Mouse (Mus musculus) layer of hippocampus, postnatal 10 days (tissue): ENCODE measurements at regions not wholly inside any gene's neighbourhood (a gene's known extent, or its start where the extent isn't known, plus 50 kb on each side); places are given as distances from the start of the nearest gene placed in this dataset.

Experiments used
- DNase-seq, 2 experiments: peaks; one replicate each; pipeline ENCODE4 v3.0.0; 2021; ENCODE audit warnings: low spot score in 2 of 2

DNA sequence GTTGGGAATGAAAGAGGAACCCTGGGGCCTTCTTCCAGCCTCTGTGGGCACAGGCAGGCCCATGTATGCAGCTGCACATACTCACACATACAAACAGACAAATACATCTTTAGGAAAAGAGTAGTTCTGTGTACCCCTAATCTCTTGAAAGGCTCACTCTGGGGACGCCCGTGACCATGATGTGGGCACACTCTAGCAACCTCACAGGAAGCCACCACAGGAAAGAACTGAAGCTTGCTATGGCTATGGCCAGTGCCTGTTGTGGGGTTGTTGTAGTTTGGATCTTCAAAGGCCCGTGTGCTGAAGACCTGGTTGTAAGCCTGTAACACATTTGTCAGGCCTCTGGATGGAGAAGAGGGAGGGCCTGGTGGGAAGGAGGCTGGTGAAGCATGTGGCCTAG, 175.4 kb upstream of the Prok2 start:
- DNase-seq, result no peak

GRCm38 (mm10) chr6:99901146-99901545, 175.0 kb upstream of the Prok2 start:
- no peak for DNase-seq

- no peak for DNase-seq
These were observed 173.5 kb upstream of the Prok2 start for GRCm38 (mm10) chr6:99899704-99900103.

DNA sequence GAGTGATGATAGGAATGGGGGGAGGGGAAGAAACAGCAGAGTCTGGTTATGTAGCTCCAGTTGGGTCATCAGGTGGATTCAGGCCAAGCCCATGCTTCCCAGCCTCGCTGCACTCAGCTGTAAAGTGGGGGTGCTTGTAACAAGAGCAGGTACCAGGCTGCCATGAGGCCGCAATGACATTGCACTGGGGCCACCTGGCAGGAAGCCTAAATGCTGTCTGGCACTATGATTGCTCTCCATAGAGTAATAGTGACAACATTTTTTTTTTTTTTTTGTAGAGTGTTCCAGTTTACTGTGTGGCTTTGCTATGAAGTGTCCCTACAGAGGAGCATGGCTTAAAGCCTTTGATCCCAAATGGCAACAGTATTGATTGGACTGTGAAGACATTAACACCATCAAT, 171.9 kb upstream of the Prok2 start:
- no peak for DNase-seq

DNA sequence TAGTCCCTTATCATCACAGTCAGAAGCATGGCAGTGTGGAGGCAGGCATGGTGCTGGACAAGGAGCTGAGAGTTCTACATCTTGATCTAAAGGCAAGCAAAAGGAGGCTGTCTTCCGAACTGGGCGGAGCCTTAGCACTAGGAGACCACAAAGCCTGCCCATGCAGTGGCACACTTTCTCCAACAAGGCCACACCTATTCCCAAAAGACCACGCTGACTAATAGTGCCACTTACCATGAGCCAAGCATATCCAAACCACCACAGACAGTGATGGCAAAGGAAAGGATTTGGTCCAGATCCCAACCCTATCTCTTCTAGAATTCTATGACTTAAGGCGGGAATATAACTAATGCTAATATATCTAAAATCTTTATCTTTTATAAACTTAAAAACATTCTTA, 169.4 kb upstream of the Prok2 start:
- no peak for DNase-seq

- DNase-seq, result no peak
These were observed 167.7 kb upstream of the Prok2 start for GRCm38 (mm10) chr6:99893936-99894335.

GRCm38 (mm10) chr6:99892204-99892603, 166.0 kb upstream of the Prok2 start:
- DNase-seq, result no peak

DNA sequence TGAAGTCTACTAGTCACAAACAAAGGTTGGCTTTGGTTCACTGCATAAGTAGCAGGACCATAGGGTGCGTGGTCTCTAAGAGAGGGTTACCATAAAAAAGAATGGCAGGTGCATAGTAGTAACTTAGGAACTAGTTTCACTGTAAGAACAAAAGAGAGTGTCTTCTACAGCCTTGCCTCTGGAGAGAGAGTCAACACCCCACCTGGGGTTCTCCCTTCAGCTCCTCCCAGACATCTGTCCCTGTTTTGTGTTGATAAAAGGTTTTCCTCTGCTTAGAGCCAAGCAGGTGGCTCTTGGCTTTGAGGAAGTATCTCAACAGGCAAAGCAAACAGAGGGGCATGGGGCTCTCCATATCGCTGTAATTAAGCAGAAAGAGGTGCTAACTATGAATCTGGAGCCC, 165.6 kb upstream of the Prok2 start:
- no peak for DNase-seq

GRCm38 (mm10) chr6:99890805-99891204, 164.6 kb upstream of the Prok2 start:
- DNase-seq, result no peak

DNA sequence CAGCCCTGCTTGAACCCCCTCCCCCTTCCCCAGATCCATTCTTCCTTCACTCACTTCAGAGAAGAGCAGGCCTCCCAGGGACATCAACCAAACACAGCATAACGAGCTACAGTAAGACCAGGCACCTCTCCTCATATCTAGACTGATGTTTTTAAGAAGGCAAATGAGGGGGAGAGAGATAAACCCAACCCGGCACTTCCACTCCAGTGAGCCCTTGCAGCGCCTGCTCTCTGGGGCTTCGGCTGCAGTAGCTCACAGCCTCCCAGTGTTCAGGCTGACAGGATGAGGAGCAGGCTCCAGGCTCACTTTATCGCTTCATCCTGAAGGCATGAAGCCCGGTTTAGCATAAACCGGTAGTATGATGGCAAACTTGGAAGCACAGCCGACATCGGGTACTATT, 162.9 kb upstream of the Prok2 start:
- DNase-seq, result no peak

DNA sequence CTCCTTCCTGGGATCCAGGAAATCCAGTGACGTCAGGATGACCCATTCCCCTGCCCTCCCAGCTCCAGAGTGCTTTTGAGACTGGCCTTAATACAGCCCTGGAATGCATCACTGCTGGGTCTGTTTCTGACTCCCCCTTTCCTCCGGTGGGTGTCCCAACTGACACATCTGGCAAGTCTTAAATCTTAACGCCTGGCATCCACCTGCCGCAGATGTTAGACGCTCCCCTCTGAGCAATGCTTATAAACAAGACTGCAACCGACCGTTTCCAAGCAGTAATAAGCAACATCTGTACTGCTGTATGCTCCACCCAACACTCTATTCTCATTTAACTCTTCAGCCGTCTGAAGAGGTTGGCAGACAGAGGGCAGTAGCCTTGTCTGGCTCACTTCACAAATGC, 161.7 kb upstream of the Prok2 start:
- no peak for DNase-seq

GRCm38 (mm10) chr6:99884755-99885154, 158.6 kb upstream of the Prok2 start:
- no peak for DNase-seq

DNA sequence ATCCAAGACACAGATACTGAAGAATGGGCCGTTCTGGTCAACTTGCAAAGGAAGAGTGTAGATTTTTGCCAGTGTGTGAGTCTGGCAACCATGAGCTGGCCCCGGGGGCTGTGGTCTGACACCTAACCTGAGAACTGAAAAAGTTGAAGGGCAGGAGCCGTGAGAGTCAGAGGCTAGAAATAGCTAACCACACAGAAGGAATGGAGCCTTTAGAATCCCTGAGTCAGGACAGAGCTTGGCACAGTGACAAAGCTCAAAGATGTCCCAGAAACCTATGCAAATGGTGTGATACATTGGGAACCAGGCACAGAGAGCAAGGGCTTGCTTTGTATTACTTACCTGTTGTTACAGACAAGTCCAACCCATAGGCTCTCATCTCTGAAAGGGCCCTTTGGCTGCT, 157.9 kb upstream of the Prok2 start:
- no peak for DNase-seq

DNA sequence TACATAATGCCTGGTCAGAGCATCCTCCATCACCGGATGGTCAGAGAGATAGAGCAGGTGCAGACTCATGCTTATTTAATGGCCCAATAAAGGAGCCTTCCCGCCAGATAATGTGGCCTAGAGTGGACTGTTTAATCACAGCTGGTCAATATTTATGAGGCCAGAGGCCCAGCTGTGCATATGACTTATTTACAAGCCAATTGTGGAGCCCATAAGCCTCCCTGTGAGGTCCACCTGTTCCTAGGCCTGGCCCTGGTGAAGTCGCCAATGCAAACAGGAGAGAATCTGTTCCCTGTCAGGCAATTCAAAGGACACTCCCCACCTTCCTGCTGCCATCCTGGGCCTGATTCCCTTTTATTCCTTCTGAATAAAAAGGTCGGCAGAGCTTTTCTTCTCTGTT, 155.4 kb upstream of the Prok2 start:
- no peak for DNase-seq

DNA sequence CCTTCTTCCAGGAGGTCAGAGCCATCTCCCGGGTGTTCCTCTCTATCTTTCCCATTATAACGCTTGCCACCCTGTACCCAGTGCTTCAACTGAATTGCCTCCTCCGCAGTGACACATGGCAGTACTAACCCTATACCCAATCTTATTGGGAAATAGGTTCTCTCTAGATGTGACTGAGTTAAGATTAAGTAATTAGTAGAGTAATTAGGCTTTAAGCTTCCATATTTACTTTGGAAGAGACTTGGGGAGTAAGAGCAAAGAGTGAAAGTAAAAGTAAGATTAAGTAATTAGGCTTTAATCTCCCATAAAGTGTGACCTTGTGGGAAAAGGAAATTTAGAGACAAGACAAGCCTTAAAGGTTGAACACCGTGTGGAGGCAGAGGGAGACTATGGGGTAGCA, 148.7 kb upstream of the Prok2 start:
- DNase-seq, result no peak

- no peak for DNase-seq
These were observed 147.8 kb upstream of the Prok2 start for GRCm38 (mm10) chr6:99874029-99874428.

GRCm38 (mm10) chr6:99866061-99866460, 139.9 kb upstream of the Prok2 start:
- no peak for DNase-seq

- no peak for DNase-seq
These were observed 138.8 kb upstream of the Prok2 start for GRCm38 (mm10) chr6:99864949-99865348.

GRCm38 (mm10) chr6:99863418-99863817, 137.2 kb upstream of the Prok2 start:
- no peak for DNase-seq

GRCm38 (mm10) chr6:99857411-99857810, 131.2 kb upstream of the Prok2 start:
- no peak for DNase-seq

- DNase-seq, result no peak
These were observed 127.5 kb upstream of the Prok2 start for GRCm38 (mm10) chr6:99853716-99854115.

DNA sequence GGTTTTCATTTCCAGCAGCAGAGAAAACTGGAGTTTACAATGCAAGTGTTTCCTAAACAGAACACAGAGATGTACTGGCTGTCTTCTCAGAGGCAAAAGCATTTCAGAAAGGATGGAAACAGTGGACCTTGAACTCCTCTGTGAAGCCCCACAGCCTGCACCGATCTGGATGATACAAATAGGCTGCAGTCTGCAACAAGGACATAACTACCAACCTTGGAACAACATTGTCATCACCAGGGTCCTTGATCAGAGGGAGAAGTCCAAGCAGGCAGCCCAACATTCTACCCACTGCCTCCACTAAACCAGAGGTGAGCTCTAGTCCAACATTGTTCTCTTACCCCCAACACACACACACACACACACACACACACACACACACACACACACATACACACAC, 124.5 kb upstream of the Prok2 start:
- no peak for DNase-seq

DNA sequence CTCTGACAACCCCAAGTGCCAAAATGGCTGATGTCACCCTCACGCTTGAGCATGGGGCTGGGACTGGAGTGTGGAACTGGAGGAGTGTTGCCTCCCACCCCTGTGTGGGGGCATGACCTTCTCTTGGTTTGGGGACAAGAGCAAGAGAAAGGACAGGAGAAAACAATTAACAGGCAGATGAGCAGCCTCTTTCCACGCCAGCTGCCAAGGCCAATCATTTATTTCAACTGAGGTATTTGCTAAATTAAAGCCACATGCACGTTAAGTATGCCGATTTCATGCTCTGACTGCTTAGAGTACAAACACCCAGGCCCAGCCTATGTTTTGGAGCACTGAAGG, 119.3 kb upstream of the Prok2 start:
- no peak for DNase-seq

DNA sequence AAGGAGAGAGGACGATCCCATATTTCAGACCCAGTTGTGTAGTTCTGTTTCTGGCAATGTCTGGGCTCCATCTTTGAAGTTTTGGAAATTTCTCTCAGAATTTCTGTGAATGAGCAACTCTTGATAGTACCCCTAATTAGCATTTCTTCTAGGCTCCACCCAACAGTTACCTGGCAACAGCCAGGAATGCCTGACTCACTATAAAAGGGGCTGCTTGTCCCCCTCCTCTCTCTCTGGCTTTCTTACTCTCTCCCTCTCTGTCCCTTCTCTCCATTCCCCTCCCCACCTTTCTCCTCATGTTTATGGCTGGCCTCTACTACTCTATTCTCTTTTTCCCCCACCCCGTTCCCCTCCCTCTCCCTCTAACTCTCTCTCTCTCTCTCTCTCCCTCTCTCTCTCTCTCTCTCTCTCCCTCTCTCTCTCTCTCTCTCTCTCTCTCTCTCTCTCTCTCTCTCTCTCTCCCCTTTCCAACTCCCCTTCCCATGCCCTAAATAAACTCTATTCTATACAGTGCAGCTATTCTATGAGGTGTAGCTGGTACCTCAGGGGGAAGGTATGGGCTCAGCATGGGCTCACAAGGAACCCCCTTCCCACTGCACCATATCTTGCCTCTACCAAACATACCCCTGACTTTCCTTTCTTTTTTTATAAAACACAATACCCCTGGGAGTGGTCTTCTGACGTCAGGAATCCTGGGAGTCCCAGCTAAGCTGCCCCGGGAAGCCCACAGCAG, 118.7 kb upstream of the Prok2 start:
- DNase-seq, result no peak
